Mouse (Mus musculus) heart, adult 9 months (tissue): Measurements from ENCODE around the gene F830045P16Rik.
A peak's percentile ranks its signal among the peaks of the same experiment; 100 is the strongest.
"Not testable (repeated sequence)": the region's sequence is repeated elsewhere in the genome, so short reads cannot be mapped to it uniquely, and the experiment has no call there.

Source experiments
- DNase-seq, 2 experiments: peaks; one replicate each; pipeline ENCODE4 v3.0.0; 2022; ENCODE audit warnings: low spot score in 2 of 2

The F830045P16Rik gene

DNA sequence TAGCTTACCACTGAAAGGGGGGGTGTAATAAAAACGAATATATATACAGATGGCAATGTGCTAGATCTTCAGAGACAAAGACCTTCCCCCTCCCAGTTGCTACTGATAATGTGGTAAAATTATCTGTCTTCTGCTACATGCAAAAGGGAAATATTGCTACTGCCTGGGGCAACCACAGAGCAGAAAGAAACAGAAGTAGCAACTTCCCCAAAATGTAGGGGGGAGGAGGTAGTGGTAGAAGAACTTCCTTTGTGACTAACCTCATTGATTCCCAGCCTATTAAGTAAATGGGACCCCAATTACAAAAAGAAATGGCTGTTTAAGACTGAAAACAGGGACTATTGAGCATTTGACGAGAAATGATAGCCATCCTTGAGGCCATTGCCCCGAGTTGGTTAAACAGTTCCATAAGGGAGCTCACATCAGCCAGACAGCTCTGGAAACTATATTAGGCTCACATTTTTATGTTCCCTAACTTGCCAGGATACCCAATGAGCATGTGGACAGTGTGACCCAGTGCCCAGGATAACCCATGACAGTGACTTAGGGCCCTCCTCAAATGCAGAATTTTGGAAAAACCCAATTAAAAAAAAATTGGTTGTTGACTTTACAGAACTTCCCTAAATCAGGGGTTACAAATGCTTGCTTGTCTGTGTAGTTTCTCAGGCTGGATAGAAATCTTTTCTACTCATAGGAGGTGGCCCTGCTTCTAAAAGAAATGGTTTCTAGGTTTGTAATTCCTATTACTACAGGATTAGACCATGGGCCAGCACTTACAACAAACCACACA, 46.7 kb downstream of the F830045P16Rik start:
- peak; percentile 6 to 41 for DNase-seq

GRCm38 (mm10) chr2:129483150-129483549, 53.3 kb downstream of the F830045P16Rik start:
- no peak for DNase-seq

DNA sequence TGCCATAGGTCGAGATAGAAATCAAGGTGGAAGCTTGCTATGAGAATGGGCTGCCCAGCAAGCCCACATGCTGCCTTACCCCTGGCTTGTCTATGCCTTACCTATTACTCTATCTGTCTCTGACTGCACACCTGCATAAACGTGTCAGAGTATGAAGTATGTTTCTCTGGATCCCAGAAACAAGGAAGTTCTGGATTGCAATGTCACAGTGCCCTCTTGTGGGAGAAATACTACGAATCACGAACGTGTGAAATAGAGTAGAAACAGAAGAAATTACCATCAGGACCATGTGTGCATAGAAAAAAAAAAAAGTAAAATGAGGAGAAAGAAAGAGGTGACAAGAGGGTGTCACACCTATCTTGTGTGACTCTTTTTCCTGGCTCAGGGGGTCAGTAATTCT, 64.5 kb downstream of the F830045P16Rik start:
- DNase-seq = no peak

DNA sequence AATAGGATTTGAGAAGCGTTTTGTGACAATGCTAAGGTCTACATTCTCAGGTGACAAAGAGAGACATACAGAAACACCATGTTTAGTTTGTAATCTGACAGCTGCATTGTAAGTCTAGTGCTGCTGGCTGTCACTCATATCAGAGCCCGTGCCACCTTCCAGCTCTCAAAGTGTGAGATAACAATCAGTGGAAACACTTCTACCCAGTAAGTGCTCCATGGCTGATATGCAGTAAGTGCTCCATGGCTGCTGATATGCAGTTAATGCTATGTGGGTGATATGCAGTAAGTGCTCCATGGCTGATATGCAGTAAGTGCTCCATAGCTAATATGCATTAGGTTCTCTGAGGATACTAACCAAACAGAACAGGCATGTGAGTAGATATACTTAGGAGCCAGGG, 65.6 kb downstream of the F830045P16Rik start:
- no peak for DNase-seq

DNA sequence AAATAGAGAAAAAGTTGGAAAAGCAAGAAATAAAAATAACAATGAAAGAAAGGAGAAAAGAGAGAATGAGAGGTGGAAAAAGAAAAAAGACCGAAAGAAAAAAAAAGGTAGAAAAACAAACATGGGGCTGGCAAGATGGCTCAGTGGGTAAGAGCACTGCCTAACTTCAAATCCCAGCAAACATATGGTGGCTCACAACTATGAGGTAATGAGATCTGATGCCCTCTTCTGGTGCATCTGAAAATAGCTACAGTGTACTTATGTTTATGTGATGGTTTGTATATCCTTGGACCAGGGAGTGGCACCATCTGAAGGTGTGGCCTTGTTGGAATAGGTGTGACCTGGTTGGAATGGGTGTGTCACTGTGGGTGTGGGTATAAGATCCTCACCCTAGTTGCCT, 97.6 kb downstream of the F830045P16Rik start:
- DNase-seq = not testable (repeated sequence)

GRCm38 (mm10) chr2:129435154-129435553, 101.2 kb downstream of the F830045P16Rik start:
- DNase-seq = no peak

- DNase-seq = no peak
Observed at GRCm38 (mm10) chr2:129423741-129424140, 112.7 kb downstream of the F830045P16Rik start.

DNA sequence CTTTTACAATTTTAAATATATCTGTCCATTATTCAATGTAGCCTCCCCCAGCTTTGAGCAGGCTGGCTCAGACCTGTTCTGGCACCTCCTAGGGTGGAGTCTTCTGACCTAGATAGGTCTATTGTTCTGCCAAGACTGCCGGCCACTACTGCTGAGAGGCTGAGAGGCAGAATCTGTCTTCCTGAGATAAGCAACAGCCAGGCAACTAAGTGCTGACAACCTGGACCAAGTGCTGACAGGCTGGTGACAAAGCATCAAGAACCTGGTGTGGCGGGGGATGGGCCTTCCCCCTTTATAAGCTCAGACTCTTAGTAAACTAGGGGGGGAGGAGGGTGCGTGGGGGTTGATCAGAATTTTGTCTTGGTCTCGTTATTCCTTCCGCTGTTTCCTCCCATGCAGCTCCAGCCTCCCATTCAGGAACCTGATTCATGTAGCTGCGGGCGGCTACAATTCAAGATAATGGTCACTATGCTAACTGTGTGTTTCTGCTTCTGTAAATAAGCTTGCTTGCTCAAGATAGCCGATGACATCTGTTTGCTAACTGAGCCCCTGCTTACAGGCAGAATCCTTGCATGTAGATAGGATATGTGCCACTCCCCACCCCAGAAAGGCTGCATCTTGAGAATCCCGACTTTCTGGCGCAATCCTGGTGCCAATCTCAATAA, 115.4 kb downstream of the F830045P16Rik start:
- DNase-seq = no peak

DNA sequence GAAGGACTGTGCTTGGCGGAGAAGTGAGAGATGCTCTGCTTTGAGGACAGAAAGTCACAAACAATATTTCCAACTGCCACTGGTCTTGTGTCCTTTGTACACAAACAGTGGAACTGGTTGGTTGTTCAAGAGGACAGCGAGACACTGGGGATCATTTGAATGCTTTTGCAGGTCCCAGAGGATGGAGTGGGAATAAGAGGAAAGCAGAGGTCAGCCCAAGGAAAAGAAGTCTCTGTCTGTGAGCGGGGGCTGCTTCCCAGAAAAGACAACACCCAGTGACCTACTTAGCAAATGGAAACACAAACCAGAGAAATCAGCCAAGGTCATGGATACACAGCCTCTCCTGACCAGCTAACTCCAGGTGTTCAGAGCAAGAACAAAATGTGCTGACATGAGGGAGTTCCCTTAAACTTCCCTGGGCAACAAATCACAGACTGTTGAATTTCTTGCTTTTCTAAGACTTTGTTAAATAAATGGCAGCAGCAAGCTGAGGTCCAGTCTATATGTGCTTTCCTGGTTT, 117.0 kb downstream of the F830045P16Rik start:
- DNase-seq = no peak

DNA sequence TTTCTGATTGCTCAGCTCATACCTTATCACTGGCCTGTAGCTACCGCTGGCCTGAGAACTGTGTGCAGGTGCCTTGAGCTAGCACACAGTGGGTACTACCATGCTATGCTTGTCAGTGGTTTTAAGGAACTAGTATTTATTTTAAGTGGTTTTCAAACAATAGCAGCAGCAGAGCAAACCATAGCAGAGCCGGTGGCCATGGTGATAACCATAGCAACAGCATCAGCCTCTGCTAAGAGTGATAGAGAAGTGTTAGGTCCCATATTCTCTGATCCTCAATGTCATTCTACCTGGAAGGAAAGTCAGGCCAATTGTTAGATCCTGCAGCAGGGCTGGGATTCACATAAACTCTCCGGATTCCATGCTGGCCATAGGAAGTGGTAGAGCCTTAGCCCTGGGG, 121.8 kb downstream of the F830045P16Rik start:
- no peak for DNase-seq

DNA sequence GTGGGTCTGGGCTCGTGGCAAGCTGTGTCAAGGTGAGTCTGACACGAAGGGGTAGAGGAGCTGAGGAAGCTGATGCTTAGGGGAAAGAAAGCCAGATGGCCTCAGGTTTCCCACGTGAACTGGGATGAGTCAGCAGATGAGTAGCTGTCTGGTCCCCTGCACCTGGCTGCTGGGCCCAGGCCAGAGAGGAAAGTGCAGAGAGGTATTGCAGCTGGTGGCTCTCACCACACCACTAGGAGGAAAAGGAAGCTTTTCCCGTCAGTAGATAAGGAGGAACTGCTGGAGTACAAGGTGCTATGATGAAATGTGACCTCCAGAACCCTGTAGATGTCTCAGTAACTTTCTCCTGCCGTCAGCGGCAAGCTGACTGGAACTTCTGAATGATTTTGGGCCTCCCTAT, 122.9 kb downstream of the F830045P16Rik start:
- no peak for DNase-seq

GRCm38 (mm10) chr2:129411651-129412050, 124.8 kb downstream of the F830045P16Rik start:
- no peak for DNase-seq

GRCm38 (mm10) chr2:129410344-129410743, 126.1 kb downstream of the F830045P16Rik start:
- no peak for DNase-seq

GRCm38 (mm10) chr2:129408476-129408875, 127.9 kb downstream of the F830045P16Rik start:
- peak; percentile 51 to 65 for DNase-seq
